Mouse (Mus musculus): Measurements from ENCODE around the gene Osgep.
"Not testable (repeated sequence)": the region's sequence is repeated elsewhere in the genome, so short reads cannot be mapped to it uniquely, and the experiment has no call there.

The Osgep gene

DNA sequence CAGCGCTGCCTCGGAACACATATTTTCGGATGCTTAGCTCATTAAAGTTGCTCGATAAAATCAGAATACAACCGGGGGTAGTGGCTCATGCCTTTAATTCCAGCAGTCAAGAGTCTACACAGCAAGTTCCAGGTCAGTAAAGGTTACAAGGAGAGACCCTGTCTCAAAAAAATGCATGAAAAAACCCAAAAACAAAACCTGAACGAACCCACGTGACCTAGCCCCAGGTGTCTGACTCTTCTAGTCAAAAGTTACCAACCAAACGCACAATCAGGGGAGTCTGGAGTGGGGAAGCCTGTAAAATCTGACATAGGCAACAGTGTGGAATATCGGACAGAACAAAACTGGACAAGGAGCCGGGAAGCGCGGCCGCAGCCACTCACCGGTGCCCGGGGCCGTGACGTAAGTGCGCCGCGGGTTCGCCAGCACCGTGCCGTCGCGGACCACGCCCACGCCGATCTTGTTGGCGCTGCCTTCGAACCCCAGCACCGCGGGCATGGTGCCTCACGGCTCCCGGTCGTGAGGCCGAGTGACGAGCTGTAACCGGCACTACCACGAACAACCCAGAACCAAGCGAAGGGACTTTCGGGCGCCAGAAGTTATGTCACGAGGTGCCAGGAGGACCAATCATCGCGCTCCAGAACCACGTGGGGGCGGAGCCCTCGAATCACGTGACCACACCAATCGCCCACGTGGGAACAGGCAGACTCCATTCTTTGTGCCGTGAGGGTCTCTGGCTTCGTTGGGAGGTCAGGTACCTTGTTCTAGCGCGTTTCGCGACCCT is at the start of gene Osgep, which contains the start of gene Apex1:
TSS of gene Osgep (minus strand) at position 613 of the 784 bp plus-strand sequence.
TSS of gene Apex1 (plus strand) at position 688 of the 784 bp plus-strand sequence.
- DNase-seq (ENCODE audit: low spot score) = peak; percentile 92

DNA sequence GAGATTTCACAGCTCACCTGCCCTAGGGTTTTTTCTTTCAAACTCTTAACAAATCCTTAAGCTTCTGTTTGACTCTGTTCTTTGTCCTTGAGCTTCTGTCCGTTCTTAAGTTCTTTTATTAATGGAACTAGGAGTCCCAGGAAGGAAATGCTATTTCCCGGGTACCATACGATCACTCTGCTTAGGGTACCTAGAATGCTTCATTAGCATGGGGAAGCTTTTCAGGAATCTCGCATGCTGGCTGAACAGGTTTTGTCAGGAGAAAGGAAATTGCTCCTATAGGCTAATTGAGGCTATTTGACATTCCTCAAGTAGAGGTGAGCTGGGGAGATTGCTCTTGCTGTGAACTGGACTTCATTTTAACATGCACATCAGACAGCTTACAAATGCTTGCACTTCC is 49.0 kb upstream of the Osgep start:
- no peak for DNase-seq (ENCODE audit: low spot score)

DNA sequence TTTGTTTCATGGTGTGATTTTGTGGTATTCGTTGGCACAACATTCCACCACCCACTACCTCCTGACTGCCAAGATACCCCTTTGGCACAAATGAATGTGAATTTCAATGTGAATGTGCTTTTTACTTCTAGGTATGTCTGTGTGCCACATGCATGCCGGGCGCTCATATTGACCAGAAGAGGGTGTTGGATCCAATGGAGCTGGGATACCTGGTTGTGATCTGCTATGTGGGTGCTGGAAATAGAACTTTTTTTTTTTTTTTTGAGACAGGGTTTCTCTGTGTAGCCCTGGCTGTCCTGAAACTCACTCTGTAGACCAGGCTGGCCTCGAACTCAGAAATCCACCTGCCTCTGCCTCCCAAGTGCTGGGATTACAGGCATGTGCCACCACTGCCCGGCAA is 48.4 kb upstream of the Osgep start:
- not testable (repeated sequence) for DNase-seq (ENCODE audit: low spot score)

DNA sequence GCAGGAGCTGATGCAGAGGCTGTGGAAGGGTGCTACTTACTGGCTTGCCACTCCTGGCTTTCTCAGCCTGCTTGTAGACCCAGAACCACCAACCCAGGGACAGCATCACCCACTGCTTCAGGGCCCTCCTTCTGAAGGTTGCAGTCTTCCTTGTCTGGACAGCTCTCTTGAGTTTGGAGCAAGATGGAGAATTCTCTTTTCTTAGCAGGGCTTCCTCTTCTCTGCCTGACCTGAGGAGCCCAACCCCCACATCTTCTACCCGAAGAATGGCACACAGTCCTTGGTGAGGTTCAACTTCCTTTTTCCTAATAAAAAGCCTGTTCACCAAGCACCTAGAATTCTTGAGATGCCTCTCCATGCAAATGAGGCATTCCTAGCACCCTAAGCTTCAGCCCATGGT is 46.1 kb upstream of the Osgep start:
- DNase-seq (ENCODE audit: low spot score) = no peak

DNA sequence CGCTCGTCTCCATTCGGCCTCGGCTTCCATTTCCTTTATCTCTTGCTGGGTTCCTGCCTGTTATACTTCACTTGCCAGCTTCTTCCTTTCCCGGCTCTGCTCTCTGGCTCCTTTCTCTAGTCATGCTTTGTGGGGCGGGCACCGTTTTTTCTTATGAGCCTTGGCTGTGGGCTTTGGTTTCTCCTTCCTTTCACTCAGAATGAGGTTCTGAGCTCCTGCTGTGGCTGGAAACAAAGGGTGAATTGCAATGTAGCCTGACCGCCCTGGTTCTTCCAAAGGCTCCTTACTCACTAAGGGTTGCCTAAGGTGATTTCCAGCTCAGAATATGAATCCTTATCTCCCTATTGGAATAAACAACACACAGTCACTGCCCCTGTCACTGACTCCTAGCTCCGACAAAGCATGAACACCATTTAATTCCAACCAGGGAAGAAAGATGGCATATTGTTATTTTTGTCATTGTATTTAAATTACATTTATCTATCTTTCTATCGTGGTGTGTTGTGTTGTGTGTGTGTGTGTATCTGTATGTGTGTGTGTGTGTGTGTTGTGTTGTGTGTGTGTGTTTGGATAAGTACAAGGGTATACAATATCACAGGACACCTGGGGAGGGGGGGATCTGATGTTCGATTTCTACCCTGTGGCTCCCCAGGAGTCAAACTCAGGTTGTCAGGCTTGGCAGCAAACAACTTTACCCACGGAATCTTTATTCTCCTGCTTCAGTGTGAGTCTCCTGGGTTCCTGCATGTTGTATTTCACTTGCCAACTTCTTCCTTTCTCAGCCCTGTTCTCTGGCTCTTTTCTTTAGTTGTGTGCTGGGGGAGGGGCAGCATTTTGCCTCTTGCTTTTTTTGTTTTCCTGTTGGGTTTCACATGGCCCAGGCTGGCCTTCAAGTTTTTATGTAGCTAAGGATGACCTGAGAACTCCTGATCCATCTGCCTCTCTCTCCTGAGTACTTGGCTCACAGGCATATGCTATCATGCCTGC is 45.2 kb upstream of the Osgep start:
- peak; percentile 9 for DNase-seq (ENCODE audit: low spot score)

DNA sequence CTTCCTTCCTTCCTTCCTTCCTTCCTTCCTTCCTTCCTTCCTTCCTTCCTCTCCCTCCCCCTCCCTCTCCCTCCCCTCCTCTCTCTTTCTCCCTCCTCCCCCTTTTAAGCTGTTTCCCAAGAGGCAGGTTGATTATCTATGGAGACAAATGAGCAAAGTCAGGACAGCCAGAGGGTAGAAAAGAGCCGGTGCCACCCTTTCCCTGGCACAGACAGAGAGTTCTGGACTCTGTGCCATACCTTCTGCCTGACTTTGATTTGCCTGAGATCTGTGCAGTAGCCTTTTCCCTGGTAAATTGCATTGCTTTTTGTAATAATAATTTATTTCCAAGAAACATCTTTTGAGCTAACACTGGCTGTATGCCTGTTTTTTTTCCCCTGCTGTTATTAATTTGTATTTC is 44.3 kb upstream of the Osgep start:
- no peak for DNase-seq (ENCODE audit: low spot score)

DNA sequence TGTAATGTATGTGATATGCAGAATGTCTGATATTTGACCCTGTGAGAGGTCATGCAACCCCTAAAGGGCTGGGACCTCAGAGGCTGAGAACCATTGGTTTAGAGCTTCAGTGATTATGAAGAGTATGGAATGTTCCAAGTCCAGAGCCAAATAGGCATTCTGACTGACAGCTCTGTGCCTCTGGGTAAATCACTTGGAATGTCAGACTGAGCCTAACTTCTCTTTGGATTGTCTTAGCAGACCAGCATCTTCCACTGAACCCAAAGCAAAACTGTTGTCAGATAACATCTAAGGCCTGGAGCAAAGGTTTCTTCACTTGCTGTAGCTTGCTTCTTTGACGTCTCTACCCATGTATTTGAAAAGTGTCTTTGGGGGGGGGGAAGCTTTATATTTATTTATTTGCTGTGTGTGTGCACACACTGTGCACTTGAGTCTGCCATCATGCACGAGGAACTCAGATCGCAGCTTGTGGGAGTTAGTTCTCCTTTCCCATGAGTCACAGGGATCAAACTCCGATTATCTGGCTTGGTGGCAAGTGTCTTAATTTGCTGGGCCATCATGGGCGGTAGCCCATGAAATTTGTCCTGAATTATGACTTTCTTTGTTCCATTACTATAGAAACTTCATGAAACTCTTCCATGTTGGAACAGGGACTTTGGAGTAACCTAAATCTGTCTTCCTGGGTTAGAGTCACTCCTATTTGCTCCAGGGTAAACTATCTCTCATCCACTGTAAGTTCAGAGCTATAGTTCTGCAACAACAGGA is 43.7 kb upstream of the Osgep start:
- no peak for DNase-seq (ENCODE audit: low spot score)

DNA sequence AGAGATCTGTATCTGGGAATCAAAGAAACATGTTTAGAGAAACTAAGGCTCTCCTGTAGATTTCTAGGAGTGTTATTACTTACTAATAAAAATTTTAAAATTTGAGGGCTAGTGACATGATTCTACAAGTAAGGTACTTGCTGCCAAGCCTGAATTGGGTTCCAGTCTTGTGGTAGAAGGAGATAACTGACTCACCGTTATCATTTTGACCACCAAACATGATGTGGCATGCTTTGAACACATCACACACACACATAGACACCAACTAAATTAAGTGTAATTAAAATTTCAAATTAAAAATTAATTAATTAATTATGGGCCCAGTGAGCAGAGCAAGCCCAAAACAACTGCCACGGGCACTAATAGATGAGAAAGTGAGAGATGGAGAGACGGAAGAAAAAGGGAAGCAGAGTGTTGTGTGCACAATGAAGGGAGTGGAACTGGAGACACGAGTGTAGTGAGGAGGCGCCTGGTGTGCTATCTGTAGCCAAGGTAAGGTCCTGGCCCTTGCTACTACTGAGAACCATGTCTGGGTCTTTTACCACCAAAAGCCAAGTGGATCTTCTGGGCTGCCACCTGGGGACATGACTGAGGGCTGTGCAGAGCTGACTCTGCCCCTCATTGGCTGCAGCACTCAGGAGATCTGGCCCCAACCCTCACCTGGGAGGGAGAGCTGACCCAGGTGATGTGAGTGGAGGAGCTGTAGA is 33.7 kb upstream of the Osgep start:
- DNase-seq (ENCODE audit: low spot score) = not testable (repeated sequence)

DNA sequence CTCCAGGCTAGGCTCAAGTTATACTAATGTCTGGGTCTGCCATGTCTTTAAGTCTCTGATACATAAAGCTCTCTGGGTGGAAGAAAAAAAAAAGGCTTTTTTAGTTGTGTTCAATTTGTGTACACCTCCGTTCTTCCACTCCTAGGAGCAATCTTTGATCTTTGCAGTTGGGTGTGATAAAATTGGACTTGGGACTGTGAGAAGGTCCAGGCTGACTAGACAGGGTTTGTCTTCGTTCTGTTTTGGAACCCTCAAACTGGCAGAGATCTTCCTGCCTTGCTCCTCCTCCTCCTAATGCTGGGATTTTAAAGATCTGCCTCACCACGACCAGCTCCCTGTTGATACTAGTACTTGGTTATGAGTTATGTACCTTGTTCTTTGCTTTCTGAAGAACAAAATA is 32.5 kb upstream of the Osgep start:
- DNase-seq (ENCODE audit: low spot score) = not testable (repeated sequence)

DNA sequence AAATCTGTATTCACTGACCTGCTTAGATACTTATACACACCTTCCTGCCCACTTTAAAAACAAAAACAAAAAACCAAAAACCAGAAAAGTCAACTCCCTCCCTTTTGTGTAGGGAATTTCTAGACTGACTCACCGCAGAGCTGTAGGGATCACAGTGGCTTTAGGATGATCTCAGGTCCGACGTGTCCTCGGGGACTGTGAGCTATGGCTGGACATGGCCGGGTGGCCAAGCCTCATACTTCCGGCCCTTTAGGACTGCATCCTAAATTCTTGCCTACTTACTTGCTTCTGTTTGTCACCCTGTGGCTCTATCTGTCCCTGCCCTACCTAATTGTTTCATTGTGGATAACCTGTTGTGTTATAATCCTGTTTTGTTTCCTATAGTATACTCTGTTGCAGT is 32.0 kb upstream of the Osgep start:
- DNase-seq (ENCODE audit: low spot score) = not testable (repeated sequence)

DNA sequence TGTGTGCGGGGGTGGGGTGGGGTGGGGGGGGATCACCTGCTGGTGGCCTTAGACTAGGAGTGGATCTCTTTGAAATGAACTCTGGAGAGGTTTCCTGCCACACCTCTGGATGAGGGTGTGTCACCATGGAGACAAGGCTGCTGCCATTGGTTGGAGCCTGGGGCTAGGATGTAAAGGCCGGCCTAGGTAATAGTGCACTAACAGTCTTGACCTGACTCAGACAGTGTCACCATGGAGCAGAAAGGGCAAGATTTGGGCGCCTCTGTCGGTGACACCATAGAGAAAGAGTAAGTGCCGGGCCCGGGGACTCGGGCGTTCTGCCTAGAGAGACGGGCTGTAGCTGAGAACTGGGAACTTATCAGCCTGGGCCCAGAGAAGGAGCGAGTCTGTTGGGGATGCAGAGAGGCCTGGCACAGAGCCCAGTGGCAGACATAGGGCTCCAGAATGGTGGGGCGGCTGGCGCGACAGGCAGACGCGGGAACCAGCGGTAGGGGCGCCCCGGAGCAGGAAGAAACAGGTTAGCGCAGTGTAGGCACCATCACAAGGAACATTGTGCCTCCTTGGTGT is 31.3 kb upstream of the Osgep start, which contains the start of gene Pnp2:
TSS of gene Pnp2 (plus strand) at position 51 of the 567 bp plus-strand sequence.
- DNase-seq (ENCODE audit: low spot score) = peak; percentile 23

DNA sequence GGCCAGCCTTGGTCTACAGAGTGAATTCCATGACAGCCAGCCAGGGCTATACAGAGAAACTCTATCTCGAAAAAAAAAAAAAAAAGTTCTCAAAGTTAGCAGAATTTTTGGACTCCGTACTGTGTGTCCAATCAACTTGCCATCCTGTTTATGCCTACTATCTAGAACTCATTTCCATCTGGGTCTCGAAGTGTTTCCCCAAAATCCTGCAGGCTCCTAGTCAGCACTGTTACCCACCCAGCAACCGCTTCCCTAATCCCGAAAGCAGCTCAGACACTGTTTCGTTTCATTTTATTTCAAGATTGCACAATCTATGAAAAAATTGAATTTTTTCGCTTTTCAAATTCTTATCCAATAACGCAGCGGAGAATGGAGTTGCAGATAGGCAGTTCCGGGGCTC is 30.8 kb upstream of the Osgep start:
- DNase-seq (ENCODE audit: low spot score) = no peak

DNA sequence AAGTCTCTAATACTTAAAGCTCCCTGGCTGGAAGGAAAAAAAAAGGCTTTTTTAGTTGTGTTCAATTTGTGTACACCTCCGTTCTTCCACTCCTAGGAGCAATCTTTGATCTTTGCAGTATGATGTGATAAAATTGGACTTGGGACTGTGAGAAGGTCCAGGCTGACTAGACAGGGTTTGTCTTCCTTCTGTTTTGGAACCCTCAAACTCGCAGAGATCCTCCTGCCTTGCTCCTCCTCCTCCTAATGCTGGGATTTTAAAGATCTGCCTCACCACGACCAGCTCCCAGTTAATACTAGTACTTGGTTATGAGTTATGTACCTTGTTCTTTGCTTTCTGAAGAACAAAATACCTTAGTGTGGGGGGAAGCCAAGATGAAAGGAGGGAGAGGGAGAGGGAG is 20.8 kb upstream of the Osgep start:
- DNase-seq (ENCODE audit: low spot score) = not testable (repeated sequence)

DNA sequence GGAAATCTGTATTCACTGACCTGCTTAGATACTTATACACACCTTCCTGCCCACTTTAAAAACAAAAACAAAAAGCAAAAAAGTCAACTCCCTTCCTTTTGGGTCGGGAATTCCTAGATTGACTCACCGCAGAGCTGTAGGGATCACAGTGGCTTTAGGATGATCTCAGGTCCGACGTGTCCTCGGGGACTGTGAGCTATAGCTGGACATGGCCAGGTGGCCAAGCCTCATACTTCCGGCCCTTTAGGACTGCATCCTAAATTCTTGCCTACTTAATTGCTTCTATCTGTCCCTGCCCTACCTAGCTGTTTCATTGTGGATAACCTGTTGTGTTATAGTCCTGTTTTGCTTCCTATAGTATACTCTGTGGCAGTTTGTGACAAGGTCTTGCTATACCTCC is 20.4 kb upstream of the Osgep start:
- DNase-seq (ENCODE audit: low spot score) = not testable (repeated sequence)

DNA sequence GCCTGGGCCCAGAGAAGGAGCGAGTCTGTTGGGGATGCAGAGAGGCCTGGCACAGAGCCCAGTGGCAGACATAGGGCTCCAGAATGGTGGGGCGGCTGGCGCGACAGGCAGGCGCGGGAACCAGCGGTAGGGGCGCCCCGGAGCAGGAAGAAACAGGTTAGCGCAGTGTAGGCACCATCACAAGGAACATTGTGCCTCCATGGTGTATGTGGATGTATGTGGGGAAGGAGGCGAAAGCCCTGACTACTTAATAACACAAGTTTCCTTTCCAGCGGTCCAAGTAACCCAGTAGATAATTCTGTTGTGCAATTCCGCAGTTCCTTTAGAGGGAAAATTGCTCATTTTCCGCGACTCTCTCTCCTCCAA is 20.0 kb upstream of the Osgep start:
- not testable (repeated sequence) for DNase-seq (ENCODE audit: low spot score)

DNA sequence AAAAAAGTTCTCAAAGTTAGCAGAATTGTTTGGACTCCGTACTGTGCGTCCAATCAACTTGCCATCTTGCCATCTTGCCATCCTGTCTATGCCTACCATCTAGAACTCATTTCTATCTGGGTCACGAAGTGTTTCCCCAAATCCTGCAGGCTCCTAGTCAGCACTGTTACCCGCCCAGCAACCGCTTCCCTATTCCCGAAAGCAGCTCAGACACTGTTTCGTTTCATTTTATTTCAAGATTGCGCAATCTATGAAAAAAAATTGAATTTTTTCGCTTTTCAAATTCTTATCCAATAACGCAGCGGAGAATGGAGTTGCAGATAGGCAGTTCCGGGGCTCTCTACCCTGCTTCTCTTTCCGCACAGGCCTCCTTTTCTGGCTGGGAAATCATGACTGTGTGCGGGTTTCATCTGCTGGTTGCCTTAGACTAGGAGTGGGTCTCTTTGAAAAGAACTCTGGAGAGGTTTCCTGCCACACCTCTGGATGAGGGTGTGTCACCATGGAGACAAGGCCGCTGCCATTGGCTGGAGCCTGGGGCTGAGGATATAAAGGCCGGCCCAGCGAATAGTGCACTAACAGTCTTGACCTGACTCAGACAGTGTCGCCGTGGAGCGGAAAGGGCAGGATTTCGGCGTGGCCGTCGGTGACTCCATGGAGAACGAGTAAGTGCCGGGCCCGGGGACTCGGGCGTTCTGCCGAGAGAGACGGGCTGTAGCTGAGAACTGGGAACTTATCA is 19.4 kb upstream of the Osgep start, which contains the start of gene Gm49342:
TSS of gene Gm49342 (plus strand) at position 586 of the 736 bp plus-strand sequence.
- DNase-seq (ENCODE audit: low spot score) = peak; percentile 93

DNA sequence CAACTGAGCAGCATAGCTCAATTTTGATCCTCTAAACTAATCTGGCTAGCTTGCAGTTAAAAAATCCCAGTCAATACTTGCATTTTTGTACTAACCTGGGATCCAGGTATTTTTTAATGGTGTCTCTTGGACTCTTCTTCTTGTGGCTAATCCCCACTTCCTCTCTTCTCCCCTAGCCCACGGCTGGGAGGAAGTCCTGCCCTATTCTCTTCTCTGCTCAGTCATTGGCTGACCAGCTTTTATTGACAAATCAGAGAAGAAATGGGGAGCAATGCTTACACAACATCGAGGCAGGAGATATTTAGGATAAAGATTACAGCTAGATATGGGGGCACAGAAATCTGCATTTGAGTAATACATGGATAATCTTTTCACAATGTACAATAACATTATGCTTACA is 14.2 kb upstream of the Osgep start:
- DNase-seq (ENCODE audit: low spot score) = no peak

DNA sequence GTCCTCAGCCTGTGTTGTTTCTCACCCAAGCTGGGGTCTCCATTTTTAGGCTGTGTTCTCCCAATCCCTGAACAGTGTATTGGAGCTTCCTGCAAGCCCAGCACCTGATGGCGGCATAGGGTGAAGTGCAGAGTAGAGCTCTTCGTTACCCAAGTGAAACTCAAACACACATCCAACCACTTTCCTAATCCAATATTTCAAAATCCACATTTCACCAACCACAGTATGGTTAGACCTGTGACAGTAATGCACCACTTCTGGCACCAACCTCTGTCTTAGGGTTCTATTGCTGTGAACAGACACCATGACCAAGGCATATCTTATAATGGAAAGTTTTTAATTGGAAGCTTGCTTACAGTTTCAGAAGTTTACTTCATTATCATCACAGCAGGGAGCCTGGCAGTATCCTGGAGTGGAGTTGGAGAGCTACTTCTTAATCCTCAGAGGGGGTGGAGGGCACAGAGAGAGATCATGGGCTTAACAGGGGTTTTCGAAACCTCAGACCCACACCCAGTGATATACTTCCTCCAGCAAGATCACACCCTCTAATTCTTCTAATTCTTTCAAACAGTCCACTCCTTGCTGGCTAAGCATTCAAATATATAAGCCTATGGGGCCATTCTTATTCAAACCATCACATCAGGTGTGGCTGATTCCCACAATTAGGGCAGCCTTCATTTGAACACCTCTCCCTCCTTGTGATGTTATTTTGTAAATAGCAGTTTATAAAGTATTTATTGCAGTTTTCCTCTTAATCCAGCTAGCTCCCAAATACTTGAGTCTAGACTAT is 13.6 kb upstream of the Osgep start:
- DNase-seq (ENCODE audit: low spot score) = no peak

DNA sequence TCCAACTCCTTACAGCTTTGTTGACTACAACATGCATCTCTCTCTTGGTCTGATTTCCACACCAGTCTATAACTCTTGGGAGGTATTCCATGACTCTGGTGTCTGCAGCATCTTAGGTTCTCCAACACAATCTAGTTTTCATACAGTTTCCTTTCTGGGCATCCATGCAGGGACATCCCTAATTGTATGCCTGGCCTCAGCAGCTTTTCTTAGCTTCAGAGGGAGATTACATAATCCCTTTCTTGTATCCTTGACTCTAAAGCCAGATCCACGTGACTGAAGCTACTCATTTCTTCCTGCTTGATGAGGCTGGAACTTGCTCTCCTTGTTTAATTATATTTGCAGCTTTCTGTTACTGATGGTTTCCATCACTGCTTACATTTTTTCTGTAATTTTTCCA is 12.0 kb upstream of the Osgep start:
- no peak for DNase-seq (ENCODE audit: low spot score)

All from ovary, adult 18-20 months (tissue).